Mouse (Mus musculus) frontal cortex, postnatal 10 days (tissue): ENCODE results near the gene Krt17.
A peak's percentile ranks its signal among the peaks of the same experiment; 100 is the strongest.
"Not testable (repeated sequence)": the region's sequence is repeated elsewhere in the genome, so short reads cannot be mapped to it uniquely, and the experiment has no call there.

Experiments used
- DNase-seq, 2 experiments: peaks; one replicate each; pipeline ENCODE4 v3.0.0; 2022; ENCODE audit warnings: low spot score in 2 of 2, mixed read lengths in 1 of 2

Gene Krt17

GRCm38 (mm10) chr11:100260514-100261234 is at the start of gene Krt17:
TSS of gene Krt17 (minus strand) at chr11:100261029.
- no peak for DNase-seq

- DNase-seq: not testable (repeated sequence)
Measured at GRCm38 (mm10) chr11:100308672-100309071, 47.8 kb upstream of the Krt17 start.

- DNase-seq: no peak
Measured at GRCm38 (mm10) chr11:100307900-100308299, 47.1 kb upstream of the Krt17 start.

GRCm38 (mm10) chr11:100301292-100301691 is 40.5 kb upstream of the Krt17 start:
- no peak for DNase-seq

GRCm38 (mm10) chr11:100300293-100300692 is 39.5 kb upstream of the Krt17 start:
- DNase-seq: peak in 1 of 2 experiments; percentile 41

GRCm38 (mm10) chr11:100298274-100299036 is 37.6 kb upstream of the Krt17 start:
- peak; percentile 51 to 76 for DNase-seq

GRCm38 (mm10) chr11:100297801-100298200 is 37.0 kb upstream of the Krt17 start:
- no peak for DNase-seq

- peak; percentile 45 to 76 for DNase-seq
Measured at GRCm38 (mm10) chr11:100295308-100295707, 34.5 kb upstream of the Krt17 start.

GRCm38 (mm10) chr11:100292884-100293283 is 32.1 kb upstream of the Krt17 start:
- no peak for DNase-seq

GRCm38 (mm10) chr11:100290235-100290634 is 29.4 kb upstream of the Krt17 start:
- no peak for DNase-seq

GRCm38 (mm10) chr11:100288942-100289341 is 28.1 kb upstream of the Krt17 start:
- DNase-seq: no peak

- DNase-seq: no peak
Measured at GRCm38 (mm10) chr11:100287024-100287423, 26.2 kb upstream of the Krt17 start.

- no peak for DNase-seq
Measured at GRCm38 (mm10) chr11:100284988-100285387, 24.2 kb upstream of the Krt17 start.

GRCm38 (mm10) chr11:100282549-100282948 is 21.7 kb upstream of the Krt17 start:
- DNase-seq: peak in 1 of 2 experiments; percentile 64

GRCm38 (mm10) chr11:100281596-100282544 is 21.0 kb upstream of the Krt17 start:
- DNase-seq: peak; percentile 35 to 83

GRCm38 (mm10) chr11:100278759-100279158 is 17.9 kb upstream of the Krt17 start:
- DNase-seq: no peak

- no peak for DNase-seq
Measured at GRCm38 (mm10) chr11:100277726-100278480, 17.1 kb upstream of the Krt17 start.

- DNase-seq: no peak
Measured at GRCm38 (mm10) chr11:100275466-100275865, 14.6 kb upstream of the Krt17 start.

GRCm38 (mm10) chr11:100274719-100275118 is 13.9 kb upstream of the Krt17 start:
- DNase-seq: no peak

- DNase-seq: no peak
Measured at GRCm38 (mm10) chr11:100271878-100272277, 11.0 kb upstream of the Krt17 start.

GRCm38 (mm10) chr11:100269821-100270332 is 9.0 kb upstream of the Krt17 start, which contains the start of gene Krt42:
TSS of gene Krt42 (minus strand) at chr11:100269871.
- no peak for DNase-seq
